Mouse (Mus musculus) myocyte (in vitro differentiated cells): ENCODE data around the gene Gamt. TPM values are rescaled to one million over a fixed set of nuclear protein-coding genes. Genes with fewer than 3 reads are reported as not detected.

Source experiments
- H3K27me3 ChIP-seq: one replicate; pipeline ENCODE4 v1.6.1; 2011; ENCODE audit not compliant: control insufficient read depth, insufficient read depth, insufficient read length
- H3K36me3 ChIP-seq: one replicate; pipeline ENCODE4 v1.6.1; 2011; ENCODE audit not compliant: control insufficient read depth, insufficient read depth
- H3K4me2 ChIP-seq: one replicate; pipeline ENCODE4 v1.6.1; 2011; ENCODE audit warnings: low read depth, control low read depth
- H3K4me3 ChIP-seq: one replicate; pipeline ENCODE4 v1.5.1; 2011; ENCODE audit warnings: mild to moderate bottlenecking, control low read depth, moderate library complexity
- H3K79me2 ChIP-seq: one replicate; pipeline ENCODE4 v1.6.1; 2011; ENCODE audit not compliant: control insufficient read depth, insufficient read depth
- H3ac ChIP-seq: one replicate; pipeline ENCODE4 v1.6.1; 2011; ENCODE audit not compliant: control insufficient read depth, insufficient read length
- CEBPB ChIP-seq: IDR thresholded peaks from 2 replicates; pipeline ENCODE4 v1.6.1; 2011; ENCODE audit warnings: mild to moderate bottlenecking, moderate library complexity; ENCODE audit not compliant: poor library complexity, insufficient read depth, severe bottlenecking
- E2F4 ChIP-seq: IDR thresholded peaks from one replicate; pipeline ENCODE4 v1.6.1; 2011; ENCODE audit warnings: mild to moderate bottlenecking, control low read depth, moderate library complexity; ENCODE audit not compliant: insufficient read depth
- MAX ChIP-seq: IDR thresholded peaks from one replicate; pipeline ENCODE4 v1.6.1; 2011; ENCODE audit warnings: low read depth, mild to moderate bottlenecking, control low read depth
- MYOD1 ChIP-seq, 3 experiments: IDR thresholded peaks; one replicate each; pipeline ENCODE4 v1.6.1; 2011; ENCODE audit warnings: control low read depth in 2 of 3, low read depth in 2 of 3, mild to moderate bottlenecking in 2 of 3, moderate library complexity in 1 of 3; ENCODE audit not compliant: insufficient read length in 2 of 3, control insufficient read depth in 1 of 3
- MYOG ChIP-seq, 3 experiments: IDR thresholded peaks; one replicate each; pipeline ENCODE4 v1.6.1; 2011; ENCODE audit warnings: control low read depth in 2 of 3, low read depth in 2 of 3, mild to moderate bottlenecking in 2 of 3; ENCODE audit not compliant: insufficient read length in 2 of 3, control insufficient read depth in 1 of 3, insufficient read depth in 1 of 3
- POLR2A ChIP-seq: IDR thresholded peaks from one replicate; pipeline ENCODE4 v1.6.1; 2011; ENCODE audit warnings: low read depth, mild to moderate bottlenecking, control low read depth, moderate library complexity; ENCODE audit not compliant: insufficient read length
- POLR2AphosphoS2 ChIP-seq: IDR thresholded peaks from one replicate; pipeline ENCODE4 v1.6.1; 2011; ENCODE audit warnings: low read depth, control low read depth; ENCODE audit not compliant: insufficient read length
- REST ChIP-seq: IDR thresholded peaks from one replicate; pipeline ENCODE4 v1.6.1; 2011; ENCODE audit warnings: mild to moderate bottlenecking, control low read depth, moderate library complexity; ENCODE audit not compliant: insufficient read depth, insufficient read length
- SRF ChIP-seq: IDR thresholded peaks from one replicate; pipeline ENCODE4 v1.6.1; 2011; ENCODE audit warnings: low read depth; ENCODE audit not compliant: control insufficient read depth, insufficient read length
- TCF12 ChIP-seq: IDR thresholded peaks from one replicate; pipeline ENCODE4 v1.6.1; 2011; ENCODE audit warnings: mild to moderate bottlenecking, control low read depth; ENCODE audit not compliant: poor library complexity, insufficient read depth, severe bottlenecking
- TCF3 ChIP-seq: IDR thresholded peaks from one replicate; pipeline ENCODE4 v1.6.1; 2011; ENCODE audit warnings: low read depth, control low read depth; ENCODE audit not compliant: insufficient read length
- USF1 ChIP-seq: IDR thresholded peaks from one replicate; pipeline ENCODE4 v1.6.1; 2011; ENCODE audit warnings: low read depth, mild to moderate bottlenecking, control low read depth, moderate library complexity
- polyA plus RNA-seq: library from polyadenylated mRNA; unstranded; fragments of >200 nt; fragmentation: generic; extraction: Trizol; gene quantifications from one replicate; pipeline ENCODE4 v1.2.1, GENCODE M21; 2012; ENCODE audit warnings: missing spikeins

The Gamt gene
- polyA plus RNA-seq: 162 TPM

DNA sequence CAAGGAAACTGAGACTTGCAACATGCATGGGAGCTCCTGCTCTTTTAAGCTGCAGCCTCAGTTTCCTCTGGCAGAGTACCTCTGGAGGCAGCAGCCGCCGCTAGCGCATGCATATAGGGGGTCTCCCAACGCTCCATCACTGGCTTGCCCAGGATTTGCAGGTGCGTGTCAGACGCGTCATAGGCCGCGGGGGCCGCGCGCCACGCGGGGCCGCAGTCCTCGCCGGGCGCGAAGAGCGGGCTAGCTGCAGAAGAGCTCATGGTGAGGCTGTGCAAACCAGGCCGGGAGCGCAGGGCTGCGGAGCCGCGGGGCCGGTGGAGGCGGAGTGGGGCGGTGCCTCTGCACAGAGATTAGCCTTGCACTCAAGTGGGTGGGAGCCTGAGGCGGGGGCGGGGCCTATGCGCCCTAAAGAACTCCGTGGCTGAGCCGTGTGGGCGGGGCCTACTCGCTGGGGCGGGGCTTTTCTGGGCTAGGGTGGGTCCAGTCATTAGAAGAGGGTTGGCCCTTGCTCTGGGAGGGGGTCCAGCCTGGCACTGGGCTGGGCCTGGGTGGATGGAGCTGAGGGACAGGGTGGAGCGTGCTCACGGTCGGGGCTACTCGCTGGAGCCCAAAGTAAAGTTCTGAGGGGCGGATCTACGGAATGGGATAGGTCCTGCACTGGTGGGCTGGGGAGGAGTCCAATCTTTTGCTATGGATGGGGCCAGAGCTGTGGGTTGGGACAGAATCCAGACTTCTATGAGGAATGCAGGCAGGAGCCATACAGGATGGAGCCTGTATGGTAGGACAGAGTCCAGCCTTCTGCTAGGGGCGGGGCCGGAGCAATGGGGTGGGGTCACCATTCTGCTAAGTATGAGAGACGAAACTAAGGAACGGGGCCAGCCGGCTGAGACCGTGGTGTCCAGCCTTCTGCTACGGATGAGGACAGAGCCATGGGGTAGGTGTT, at the start of gene Gamt, which contains the start of gene Dazap1:
TSS of gene Gamt (minus strand) at position 371 of the 943 bp plus-strand sequence.
TSS of gene Dazap1 (plus strand) at position 845 of the 943 bp plus-strand sequence.
- peak; percentile 54 for TF ChIP-seq POLR2AphosphoS2
- peak in 1 of 3 experiments; percentile 1 for TF ChIP-seq MYOG (IDR thresholded peaks at IDR 0.05; ENCODE audit: control insufficient read depth in 1 of 3, insufficient read depth in 1 of 3, insufficient read length in 2 of 3, low read depth in 2 of 3)
- TF ChIP-seq MYOD1 (IDR thresholded peaks at IDR 0.05; ENCODE audit: control insufficient read depth in 1 of 3, insufficient read length in 2 of 3, low read depth in 2 of 3): no peak
- peak; percentile 71 for TF ChIP-seq POLR2A
- no peak for TF ChIP-seq TCF3
- H3ac ChIP-seq: peak within 1 kb of the TSS; percentile 30
- H3K4me3 ChIP-seq: peak within 1 kb of the TSS; percentile 50
- no peaks in the 10 kb centered on the region for H3K36me3 ChIP-seq
- peak within 1 kb of the TSS; percentile 92 for H3K4me2 ChIP-seq
- H3K79me2 ChIP-seq: peaks cover 30% of the 10 kb centered on the region
- H3K27me3 ChIP-seq: no peaks in the 10 kb centered on the region

DNA sequence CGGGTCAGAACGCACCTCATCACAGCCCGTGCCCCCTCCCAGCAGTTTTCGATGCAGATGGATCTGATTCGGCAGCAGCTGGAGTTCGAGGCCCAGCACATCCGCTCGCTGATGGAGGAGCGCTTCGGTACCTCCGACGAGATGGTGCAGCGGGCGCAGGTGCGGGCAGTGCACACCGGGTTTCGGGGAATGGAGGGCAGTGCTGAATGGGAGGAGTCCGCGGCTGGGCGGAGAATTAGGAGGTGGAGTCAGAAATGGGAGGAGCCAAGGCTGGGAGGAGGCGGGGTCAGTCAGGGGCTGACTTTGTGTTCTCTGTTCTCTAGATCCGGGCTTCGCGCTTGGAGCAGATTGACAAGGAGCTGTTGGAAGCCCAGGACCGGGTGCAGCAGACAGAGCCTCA, 44.0 kb upstream of the Gamt start:
- no peak for TF ChIP-seq POLR2AphosphoS2
- TF ChIP-seq SRF: no peak
- no peak for TF ChIP-seq REST
- TF ChIP-seq MYOD1 (IDR thresholded peaks at IDR 0.05; ENCODE audit: control insufficient read depth in 1 of 3, insufficient read length in 2 of 3, low read depth in 2 of 3): no peak
- no peak for TF ChIP-seq MAX
- TF ChIP-seq TCF3: no peak
- TF ChIP-seq E2F4: no peak
- TF ChIP-seq POLR2A: no peak
- TF ChIP-seq MYOG (IDR thresholded peaks at IDR 0.05; ENCODE audit: control insufficient read depth in 1 of 3, insufficient read depth in 1 of 3, insufficient read length in 2 of 3, low read depth in 2 of 3): no peak
- TF ChIP-seq CEBPB: no peak
- no peak for TF ChIP-seq USF1
- no peak for TF ChIP-seq TCF12
- Histone ChIP-seq H3K27me3 (peaks cover 61% of the 10 kb centered on the region), H3K4me2 (no peak overlapping the region), H3K79me2 (no peaks in the 10 kb centered on the region), H3K36me3 (no peaks in the 10 kb centered on the region), H3K4me3 (no peak overlapping the region), H3ac (no peak overlapping the region)

DNA sequence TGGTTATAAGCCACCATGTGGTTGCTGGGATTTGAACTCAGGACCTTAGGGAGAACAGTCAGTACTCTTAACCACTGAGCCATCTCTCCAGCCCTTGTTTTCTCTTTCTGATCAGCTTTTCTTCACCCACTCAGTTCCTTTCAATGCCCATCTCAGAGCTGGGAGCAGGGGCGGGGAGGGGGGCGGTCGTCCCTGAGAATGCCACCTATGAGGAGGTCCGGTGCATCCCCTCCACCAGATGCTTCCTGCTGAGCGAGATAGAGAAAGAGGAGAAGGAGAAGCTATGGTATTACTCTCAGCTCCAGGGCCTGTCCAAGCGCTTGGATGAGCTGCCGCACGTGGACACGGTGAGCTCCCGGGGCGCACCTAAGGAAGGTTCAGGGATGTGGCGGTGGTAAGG, 43.6 kb upstream of the Gamt start:
- H3K36me3 ChIP-seq: no peaks in the 10 kb centered on the region
- TF ChIP-seq MAX (no peak), POLR2A (no peak), TCF12 (no peak), E2F4 (no peak), SRF (no peak), CEBPB (no peak), REST (no peak), TCF3 (no peak), MYOG (IDR thresholded peaks at IDR 0.05; ENCODE audit: control insufficient read depth in 1 of 3, insufficient read depth in 1 of 3, insufficient read length in 2 of 3, low read depth in 2 of 3) (no peak), POLR2AphosphoS2 (no peak)
- H3K27me3 ChIP-seq: peaks cover 64% of the 10 kb centered on the region
- H3K4me3 ChIP-seq: no peak overlapping the region
- H3K4me2 ChIP-seq: no peak overlapping the region
- no peaks in the 10 kb centered on the region for H3K79me2 ChIP-seq
- H3ac ChIP-seq: no peak overlapping the region

DNA sequence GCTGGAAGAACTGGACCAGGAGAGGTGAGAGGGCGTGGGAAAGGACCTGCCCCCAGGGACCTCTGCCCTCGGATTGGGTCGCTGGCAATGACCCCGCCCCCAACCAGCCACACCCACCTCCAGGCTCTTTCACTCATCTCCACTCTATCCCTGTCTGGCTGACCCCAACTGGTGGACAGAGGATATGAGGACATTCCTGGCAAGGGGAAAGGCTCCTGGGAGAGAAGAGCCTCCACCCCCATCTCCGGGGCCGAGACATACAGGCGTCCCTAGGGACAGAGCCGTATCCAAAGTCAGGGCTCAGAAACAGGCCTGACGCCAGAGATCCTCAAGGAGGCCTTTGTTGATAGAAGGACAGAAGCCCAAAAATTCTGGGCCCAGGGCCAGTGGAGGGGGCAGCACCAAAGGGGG, 41.7 kb upstream of the Gamt start:
- Histone ChIP-seq H3K36me3 (no peaks in the 10 kb centered on the region), H3K4me2 (peak overlapping the region; percentile 61), H3K79me2 (no peaks in the 10 kb centered on the region), H3ac (no peak overlapping the region), H3K4me3 (no peak overlapping the region), H3K27me3 (peaks cover 56% of the 10 kb centered on the region)
- TF ChIP-seq SRF (no peak), MAX (no peak), POLR2AphosphoS2 (no peak), CEBPB (no peak), USF1 (no peak), TCF3 (no peak), MYOG (IDR thresholded peaks at IDR 0.05; ENCODE audit: control insufficient read depth in 1 of 3, insufficient read depth in 1 of 3, insufficient read length in 2 of 3, low read depth in 2 of 3) (no peak), E2F4 (no peak), TCF12 (no peak), POLR2A (no peak), MYOD1 (IDR thresholded peaks at IDR 0.05; ENCODE audit: control insufficient read depth in 1 of 3, insufficient read length in 2 of 3, low read depth in 2 of 3) (no peak), REST (no peak)

DNA sequence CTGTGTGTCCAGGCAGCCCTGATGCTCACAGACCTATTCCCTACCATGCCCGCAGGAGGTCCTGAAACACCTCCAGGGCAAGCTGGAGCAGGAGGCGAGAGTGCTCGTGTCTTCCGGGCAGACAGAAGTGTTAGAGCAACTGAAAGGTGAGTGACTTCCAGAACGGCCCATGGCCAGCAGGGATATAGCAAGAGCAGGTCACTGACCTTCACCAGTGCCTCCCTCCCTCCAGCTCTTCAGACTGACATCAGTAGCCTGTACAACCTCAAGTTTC, 41.2 kb upstream of the Gamt start:
- Histone ChIP-seq H3K79me2 (no peaks in the 10 kb centered on the region), H3K36me3 (no peaks in the 10 kb centered on the region), H3K4me2 (peak overlapping the region; percentile 61), H3K27me3 (peaks cover 52% of the 10 kb centered on the region), H3ac (no peak overlapping the region), H3K4me3 (no peak overlapping the region)
- TF ChIP-seq POLR2A (no peak), E2F4 (no peak), TCF12 (no peak), TCF3 (no peak), POLR2AphosphoS2 (no peak), REST (no peak), USF1 (no peak), MYOD1 (IDR thresholded peaks at IDR 0.05; ENCODE audit: control insufficient read depth in 1 of 3, insufficient read length in 2 of 3, low read depth in 2 of 3) (no peak), MAX (no peak), CEBPB (no peak), SRF (no peak), MYOG (IDR thresholded peaks at IDR 0.05; ENCODE audit: control insufficient read depth in 1 of 3, insufficient read depth in 1 of 3, insufficient read length in 2 of 3, low read depth in 2 of 3) (no peak)
